Mouse (Mus musculus): Measurements from ENCODE around the gene Lrp1. TPM values are rescaled to one million over a fixed set of nuclear protein-coding genes. Genes with fewer than 3 reads are reported as not detected.

The Lrp1 gene
- total RNA-seq, 2 experiments from 2014 or later: 85.0 to 105 TPM

DNA sequence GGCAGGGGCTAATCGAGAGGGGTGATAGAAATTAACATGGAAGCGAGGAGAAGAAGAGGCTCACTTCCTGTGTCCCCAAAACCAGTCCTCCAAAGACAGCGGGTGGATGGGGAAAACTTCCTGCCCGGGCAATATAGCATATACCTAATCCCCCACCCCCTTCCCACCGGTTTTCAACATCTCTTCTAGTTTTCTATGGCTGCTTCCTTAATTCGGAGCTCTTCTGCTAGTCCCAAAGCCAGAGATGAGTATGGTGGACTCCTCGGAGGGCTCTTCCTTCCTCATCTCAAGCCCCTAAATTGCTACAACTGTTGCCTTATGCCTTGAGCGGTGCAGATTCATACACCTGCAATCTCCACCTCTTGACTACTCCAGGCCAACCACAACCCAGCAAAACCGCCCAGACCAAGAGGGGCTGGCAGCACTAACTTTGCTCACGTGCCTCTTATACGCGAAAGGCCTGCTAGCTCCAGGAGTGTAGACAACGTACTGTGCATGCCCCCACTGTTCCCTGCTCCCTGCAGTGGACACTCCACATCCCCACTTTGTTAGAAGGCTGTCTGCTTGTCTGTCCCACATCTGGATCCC is 106.7 kb downstream of the Lrp1 start:
- intact Hi-C loops (cut with DNase I): no loop called here
- no peak for DNase-seq

DNA sequence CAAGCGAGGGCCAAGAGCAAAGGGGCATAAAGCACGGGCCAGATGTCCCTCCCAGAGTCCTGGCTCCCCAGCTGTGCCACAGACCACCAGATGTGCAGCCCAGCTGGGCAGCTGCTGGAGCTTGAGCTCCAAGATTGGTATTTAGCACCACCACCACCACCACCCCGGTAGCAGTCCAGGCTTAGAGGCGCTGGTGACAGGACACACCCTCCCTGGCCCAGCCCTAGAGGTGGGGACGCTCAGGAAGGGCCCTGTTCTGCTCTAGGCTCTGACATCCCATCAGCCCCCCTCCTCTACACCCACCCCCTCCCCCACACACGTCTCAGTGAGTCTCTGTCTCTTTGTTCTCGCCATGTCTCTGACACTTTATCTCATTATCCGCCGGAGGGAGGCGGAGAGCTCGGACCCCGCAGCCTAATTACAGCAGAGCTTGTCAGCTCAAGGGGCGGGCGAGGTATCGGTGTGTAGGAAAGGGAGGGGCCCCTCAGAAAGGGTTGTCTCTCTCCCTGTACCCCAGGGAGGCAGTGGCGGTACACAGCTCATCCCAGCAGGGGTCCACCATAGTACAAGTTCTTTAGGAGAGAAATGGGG is 107.4 kb downstream of the Lrp1 start:
- DNase-seq: no peak
- intact Hi-C loops (cut with DNase I): loop anchor here (1.0 kb wide), 1 partner anchor 25 kb away; no protein-coding TSS in a partner anchor

DNA sequence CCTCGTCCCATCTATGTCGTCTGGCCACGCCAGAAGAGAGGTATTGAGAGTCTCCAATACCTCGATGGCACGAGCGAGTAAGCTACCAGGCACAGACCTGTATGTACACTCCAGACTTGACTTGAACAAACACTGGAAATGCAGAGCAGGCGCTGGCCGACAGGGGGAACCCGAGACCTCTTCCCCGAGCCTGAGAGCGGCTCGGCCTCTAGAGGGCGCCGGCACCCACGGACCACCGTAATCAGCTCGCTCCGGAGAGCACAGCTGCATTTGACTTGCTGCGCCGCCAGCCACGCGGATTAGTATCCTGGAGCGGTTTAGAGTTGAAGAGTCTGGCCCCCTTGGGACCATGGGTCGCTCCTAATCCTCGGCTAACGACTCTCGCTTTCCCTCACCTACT is 108.1 kb downstream of the Lrp1 start:
- intact Hi-C loops (cut with DNase I): loop anchor here (1.0 kb wide), 1 partner anchor 25 kb away; no protein-coding TSS in a partner anchor
- DNase-seq: peak; percentile 96 to 97

DNA sequence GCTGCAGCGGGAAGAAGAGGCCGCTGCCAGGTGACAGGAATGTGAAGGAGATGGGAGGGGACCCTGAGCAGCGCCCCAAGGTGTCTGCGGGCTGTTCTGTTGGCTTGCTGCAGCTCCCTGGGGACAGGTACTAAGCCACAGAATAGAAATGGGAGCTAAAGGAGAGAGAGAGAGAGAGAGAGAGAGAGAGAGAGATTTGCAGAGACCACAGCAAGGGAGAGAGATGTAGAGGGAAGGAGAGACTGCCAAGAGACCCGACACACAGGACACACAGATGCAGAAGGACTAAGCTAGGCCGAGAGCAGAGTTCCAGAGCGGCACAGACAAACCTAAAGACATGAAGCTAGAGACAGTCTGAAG is 108.7 kb downstream of the Lrp1 start:
- peak in 1 of 2 experiments; percentile 40 for DNase-seq
- intact Hi-C loops (cut with DNase I): no loop called here

DNA sequence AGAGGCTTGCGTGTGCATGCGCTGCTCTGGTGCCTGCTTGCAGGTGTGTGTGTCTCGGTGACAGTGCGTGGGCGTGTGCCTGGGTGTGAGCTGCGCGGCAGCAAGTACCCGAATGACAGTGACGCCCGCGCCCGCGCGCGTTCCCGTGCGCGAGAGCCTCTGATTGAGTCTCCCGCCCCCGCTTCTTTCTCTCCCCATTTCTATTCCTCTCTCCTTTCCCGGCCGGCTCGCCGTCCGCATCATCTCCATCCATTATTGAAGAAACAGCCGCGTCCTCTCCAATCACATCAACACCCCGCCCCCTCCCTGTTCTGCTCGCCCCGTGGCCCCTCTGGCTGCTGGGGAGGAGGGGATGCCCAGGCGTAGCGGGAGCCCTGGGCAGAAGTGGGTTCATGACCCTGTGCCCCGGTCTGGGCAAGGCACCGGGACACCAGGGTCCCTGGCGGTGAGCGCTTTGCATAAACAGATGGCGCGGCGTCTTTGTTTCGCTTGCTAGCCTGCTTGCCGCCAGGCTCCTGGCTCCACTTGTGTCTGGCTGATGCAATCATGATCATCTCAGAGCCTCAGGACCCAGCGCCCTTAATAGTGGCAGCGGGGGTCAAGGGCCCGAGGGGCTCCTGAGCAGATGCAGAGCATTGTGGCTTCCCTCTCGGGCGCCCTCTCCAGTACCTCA is 109.2 kb downstream of the Lrp1 start:
- intact Hi-C loops (cut with DNase I): no loop called here

DNA sequence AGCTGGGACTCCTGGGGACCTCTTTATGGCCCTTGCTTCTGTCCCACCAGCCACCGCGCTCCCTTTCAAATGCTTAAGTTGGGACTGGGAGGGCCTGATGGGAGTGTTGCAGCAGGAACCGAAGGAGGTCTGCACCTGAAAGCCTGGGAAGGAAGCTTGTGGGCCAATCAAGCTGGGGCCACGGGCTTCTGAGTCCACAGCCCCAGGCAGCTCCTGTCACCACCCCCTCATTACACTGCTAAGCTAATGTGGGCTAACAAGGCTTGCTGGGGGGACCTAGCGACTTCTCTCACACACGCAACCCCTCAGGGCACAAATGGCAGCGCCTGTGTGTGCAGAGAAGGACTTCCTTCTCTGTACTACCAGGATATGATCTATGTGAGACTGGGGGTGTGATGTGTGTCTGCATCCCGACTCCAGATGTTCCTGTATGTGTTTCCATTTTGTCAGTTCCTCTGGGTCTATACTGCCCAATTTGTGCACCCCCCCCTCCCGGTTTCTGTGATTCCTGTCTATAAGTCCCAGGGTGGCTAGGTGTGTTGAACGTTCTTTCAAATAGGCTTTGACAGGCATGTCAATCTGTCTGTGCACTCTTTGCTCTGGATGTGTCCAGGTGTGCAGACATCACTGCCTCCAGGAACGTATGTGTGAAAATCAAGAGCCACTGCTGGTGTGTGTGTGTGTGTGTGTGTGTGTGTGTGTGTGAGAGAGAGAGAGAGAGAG is 109.9 kb downstream of the Lrp1 start:
- DNase-seq: no peak
- intact Hi-C loops (cut with DNase I): no loop called here

More for the DNA sequence above, 109.2 kb downstream of the Lrp1 start:
- peak; percentile 33 to 40 for DNase-seq

DNA sequence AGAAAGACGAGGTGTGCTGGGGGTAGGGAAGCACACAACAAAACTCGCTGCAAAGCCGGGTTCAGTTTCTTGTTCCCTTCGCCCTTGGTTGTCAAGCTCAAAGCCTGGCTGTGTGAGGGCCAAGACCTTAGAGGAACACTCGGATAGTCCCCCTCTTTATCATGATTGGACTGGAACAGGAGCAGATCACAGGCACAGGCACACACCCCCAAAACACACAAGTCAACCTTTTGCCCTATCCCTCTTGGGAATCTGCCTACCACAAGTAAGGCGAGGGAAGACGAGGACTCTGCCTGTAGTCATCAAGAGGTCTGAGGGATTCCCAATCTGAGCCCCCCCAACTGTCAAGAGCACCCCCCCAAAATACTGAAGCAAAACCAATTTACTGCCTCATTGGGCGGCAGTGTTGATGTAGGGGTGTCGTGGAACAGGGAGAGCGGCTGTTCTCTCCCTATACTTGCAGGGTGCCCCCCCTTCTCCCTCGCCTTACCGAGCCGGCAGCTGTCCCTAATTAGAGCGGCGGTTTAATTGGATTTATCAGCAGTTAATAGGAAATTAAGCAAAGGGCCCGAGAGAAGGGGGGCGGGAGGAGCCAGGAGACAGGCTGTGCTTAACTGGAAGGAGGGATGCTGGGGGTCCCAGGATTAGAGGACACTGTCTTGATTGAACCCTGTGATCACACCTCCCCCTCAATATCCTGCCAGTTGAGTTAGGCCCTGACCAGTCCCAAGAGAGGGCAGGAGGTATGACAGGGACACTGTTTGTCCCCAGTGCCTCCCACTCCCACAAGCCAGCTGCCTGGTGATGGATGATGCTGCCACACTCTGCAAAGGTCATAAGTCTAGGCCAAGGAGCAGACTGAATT is 110.9 kb downstream of the Lrp1 start:
- DNase-seq: no peak
- intact Hi-C loops (cut with DNase I): loop anchor here (1.0 kb wide), 1 partner anchor 27 kb away; no protein-coding TSS in a partner anchor

DNA sequence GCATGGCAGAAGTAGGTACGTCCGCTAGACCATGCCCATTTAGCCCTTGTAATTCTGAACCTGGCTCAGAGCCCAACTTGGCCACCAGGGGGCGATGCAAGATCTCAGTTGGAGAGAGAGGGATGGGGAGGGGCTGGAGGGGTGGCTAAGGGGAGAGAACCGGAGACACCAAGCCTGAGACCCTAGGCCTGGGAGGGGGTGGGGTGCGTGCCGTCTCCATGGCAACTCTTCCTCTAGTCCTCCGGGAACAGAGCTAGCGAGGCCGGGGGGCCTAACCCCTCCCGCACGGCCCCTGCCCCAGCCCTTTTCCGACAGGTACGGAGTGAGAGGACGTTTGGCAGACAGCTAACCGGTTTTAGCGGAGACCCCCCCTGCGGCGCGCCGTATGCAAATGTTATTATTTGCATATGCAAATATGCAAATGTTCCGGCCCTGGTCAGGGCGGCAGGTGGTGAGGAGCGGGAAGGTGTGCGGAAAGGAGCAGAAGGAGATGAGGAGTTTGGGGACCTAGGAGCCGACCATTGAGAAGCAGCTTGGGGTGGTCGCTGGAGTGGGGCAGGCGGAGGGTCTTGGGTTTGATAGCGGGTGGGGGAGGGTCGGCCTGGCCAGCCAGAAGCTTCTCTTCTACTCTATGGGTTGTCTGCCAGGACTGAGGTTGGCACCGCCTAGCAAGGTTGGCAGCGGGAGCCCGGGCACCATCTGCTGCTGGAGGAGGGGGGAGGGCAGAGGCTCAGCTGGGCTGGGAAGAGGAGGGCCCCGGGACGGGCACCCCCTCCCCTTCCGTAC is 111.7 kb downstream of the Lrp1 start:
- peak; percentile 81 to 90 for DNase-seq
- intact Hi-C loops (cut with DNase I): loop anchor here (1.0 kb wide), 1 partner anchor 28 kb away; no protein-coding TSS in a partner anchor

DNA sequence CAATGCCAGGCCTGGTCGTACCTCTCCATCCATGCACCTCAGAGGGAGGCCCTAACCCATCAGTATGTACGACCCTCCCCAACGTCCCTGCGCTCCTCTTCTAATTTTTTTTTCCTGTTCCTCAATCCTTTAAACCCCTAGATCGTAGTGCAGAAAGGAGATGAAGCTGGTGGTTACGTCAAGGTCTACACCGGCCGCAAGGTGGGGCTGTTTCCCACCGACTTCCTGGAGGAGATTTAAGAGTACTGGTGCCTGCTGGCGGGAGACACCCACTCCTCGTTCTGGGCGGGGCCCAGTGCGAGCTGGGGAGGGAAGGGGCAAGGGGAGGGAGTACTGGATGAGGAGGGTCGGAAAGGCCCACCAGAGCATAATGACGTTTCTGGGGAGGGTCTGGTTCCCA is 112.7 kb downstream of the Lrp1 start:
- DNase-seq: peak; percentile 71 to 82
- intact Hi-C loops (cut with DNase I): no loop called here

DNA sequence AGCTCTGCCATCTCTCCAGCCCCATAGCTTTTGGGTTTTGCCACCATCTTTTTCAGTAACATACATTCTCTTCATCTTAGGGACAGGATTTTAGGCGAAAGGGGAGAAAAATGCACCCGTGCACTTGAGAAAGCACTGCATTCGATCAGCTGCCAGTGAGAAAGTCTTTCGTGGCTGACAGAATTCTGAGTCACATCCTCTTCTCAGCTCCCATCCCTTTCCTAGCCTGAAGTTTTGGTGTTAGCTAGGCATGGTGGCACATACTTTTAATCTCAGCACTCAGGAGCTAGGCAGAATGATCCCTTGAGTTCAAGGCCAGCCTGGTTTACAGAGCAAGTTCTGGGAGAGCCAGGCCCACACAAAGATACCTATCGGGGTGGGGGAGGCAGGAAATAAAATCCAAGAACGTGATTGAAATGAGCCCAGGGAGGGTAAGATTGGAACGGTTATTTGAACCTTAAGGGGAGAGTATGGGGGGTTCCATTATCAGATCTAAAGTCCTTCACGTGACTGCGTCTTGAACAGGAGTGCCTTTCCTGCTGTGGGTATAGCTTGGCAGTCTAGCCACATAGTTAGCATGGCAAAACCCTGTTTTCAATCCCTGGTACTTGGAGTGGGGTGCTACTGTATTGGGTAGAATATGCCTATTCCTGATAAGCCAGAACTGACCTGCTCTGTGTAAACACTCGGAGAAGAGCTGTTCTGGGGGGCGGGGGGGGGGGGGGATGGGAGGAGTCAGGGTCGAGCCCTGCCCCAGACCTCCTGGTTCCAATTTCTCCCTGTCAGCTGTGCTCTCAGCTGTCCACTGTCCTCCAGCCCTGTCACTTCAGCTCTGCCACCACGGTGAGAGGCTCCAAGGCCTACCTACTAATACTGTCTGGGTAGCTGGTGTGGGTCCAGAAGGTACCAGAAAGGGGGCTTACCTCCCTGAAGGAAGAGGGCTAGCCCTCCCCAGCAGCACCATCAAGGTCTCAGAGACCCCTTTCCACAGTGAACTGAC is 119.8 kb downstream of the Lrp1 start, which contains the start of gene Stac3:
TSS of gene Stac3 (plus strand) at position 793 of the 1,000 bp plus-strand sequence.
- intact Hi-C loops (cut with DNase I): no loop called here
- DNase-seq: no peak

DNA sequence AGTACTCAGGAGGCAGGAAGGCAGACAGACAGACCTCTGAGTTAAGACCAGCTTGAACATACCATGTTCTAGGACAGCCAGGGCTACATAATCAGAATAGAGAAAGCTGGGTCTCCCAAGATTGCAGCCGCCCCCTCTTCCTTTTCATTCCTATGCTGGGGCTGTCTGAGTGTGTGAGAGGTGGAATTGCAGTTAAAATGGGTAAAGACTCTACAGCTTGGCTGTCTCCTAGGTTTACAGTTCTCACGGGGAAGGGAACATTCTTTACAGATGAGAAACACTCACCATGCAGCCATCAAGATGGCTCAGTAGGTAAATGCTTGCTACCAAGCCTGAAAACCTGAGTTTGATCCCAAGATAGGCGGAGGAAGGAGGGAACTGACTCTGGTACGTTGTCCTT is 120.9 kb downstream of the Lrp1 start:
- DNase-seq: no peak
- intact Hi-C loops (cut with DNase I): no loop called here

DNA sequence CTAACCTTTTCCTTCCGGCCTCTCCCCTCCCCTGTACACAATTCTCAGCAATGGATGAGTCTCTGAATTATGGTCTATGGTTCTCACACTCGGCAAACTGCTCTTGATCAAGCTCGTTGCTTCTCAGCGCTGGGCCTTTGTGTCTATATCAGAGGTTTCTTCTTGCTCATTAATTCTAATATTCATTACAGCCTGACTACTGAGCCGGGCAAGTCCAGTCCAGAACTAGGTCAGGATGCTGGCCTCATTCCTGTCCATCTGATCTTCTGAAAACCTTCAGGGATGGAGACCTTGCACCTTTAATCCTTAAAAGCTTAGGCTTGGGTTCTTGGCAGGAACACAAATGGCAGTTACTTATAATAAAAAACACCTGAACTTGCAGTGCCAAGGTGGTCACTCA is 121.4 kb downstream of the Lrp1 start:
- intact Hi-C loops (cut with DNase I): no loop called here
- DNase-seq: no peak

DNA sequence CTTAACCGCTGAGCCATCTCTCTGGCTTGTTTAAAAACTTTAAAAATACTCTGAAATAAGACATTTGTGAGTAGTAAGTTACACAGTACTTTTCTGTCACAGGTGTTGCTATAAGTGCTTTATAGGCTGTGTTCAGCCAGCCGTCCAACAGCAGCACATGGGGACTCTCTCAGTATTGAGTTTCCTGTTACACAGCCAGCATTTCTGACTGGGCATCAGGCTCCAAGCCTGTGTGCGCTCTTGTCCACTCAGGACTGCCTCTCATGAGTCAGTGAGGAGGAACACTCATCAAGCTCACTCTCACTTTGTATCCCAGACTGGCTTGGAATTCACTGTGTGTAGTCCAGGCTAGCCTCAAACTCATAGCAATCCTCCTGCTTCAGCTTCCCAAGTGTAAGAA is 124.8 kb downstream of the Lrp1 start:
- intact Hi-C loops (cut with DNase I): no loop called here

DNA sequence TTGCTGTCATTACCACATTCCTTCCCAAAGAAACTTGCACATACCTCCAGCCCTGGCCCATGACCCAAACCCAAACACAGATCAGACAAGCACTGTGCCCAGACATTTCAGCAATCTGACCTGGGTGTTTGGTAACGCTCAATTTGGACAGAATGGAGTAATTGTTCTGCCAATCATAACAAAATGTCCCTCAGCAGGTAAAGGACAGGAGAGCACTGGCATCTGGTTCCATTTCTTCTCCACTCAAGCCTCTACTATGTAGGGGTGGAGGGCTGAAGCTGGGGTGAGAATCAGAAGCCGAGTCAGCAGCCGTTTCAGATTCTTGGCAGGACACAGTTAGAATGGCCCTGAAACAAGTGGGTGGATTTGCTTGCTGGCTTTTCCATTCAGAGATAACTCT is 128.8 kb downstream of the Lrp1 start:
- intact Hi-C loops (cut with DNase I): no loop called here
- DNase-seq: no peak

More for the DNA sequence above, 124.8 kb downstream of the Lrp1 start:
- no peak for DNase-seq

DNA sequence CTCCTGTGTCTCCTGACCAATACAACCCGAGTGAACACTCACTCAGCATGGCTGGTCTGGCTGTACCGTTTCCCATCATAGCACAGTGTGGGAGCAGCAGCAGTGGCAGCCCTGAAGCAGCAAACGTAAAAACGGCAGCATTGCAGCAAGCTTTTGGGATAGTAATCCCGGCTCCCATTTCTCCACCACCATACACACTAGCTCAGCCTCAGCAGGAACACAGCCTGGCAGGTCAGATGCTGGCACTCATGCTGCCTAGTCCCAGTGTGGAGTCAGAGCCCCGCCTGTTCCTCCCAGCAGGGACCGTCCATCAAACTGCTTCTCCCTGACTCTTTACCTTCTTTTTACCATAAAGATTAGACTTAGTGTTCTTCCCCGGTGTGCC is 129.8 kb downstream of the Lrp1 start:
- intact Hi-C loops (cut with DNase I): no loop called here

DNA sequence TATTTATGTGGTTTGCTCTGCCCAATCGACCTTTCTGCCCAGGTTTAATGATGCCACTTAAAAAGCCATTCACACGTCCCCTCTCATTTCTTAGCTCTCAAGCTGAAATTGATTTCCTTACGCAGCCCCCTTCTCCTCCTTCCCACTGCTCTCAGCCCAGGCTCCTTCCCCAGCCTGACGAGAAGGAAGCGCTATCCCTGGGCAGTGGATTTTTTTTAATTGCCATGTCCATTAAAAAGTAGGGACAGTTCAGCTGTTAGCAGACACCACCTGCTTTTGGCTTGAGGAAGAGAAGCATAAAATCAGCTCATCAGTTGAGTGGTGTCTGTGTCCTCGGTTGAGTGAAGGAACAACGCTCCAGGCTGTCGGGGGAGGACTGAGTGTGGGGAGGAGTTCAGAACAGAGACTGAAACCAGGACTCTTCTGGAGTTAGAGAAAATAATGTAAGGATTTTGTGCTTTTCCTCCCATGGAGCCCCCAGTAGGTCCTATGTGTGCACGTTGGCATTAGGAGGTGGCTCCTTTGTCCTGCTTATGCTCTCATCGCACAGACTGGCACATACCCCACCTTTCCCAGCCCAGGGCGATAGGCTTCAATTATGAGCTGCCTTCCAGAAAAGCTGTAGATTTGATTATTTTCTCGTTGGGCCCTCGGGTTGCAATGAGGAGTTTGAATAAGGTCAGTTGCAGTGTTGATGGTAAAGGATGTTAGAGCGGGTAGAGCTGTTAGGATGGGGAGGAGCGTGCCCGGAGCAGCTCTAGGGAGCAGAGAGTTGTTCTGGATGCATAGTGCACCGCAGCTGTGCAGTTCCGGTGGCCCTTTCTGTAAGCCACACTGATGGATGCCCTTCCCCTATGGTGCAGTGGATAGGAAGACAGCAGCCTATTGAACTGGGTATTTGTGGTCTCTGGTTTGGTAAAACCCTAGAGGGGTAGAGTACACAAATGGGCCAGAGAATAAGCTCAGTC is 130.5 kb downstream of the Lrp1 start:
- no peak for DNase-seq
- intact Hi-C loops (cut with DNase I): no loop called here

More for the DNA sequence above, 129.8 kb downstream of the Lrp1 start:
- no peak for DNase-seq

DNA sequence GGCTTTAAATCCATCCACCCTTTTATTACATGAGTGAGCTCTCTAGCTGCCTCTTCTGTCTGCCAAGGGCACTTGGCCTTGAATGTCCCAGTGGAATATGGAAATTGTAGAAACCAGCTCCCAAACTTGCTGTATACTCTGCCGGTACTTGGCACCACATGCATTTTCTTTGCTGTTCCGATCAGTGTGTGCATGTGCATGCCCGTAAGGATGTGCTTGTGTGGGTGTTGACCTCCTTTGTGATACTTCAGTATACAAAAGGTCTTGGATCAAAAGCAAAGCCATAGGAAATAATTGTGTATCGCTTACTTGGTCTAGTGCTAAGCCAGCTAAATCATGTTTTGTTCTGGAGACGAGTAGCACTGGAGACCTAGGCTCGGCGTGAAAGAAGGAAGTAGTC is 132.1 kb downstream of the Lrp1 start:
- DNase-seq: no peak
- intact Hi-C loops (cut with DNase I): no loop called here

All from heart, postnatal 14 days (tissue).